Mouse (Mus musculus): ENCODE results near the gene Trim58. TPM values are rescaled to one million over a fixed set of nuclear protein-coding genes. Genes with fewer than 3 reads are reported as not detected.

Gene Trim58
- total RNA-seq, 2 experiments from 2014 or later = not detected

- DNase-seq (ENCODE audit: low spot score in 2 of 2) = no peak
Measured at GRCm38 (mm10) chr11:58641638-58642358, 1.5 kb downstream of the Trim58 start.

- DNase-seq (ENCODE audit: low spot score in 2 of 2) = peak in 1 of 2 experiments; percentile 37
Measured at GRCm38 (mm10) chr11:58643350-58643749, 3.1 kb downstream of the Trim58 start.

- no peak for DNase-seq (ENCODE audit: low spot score in 2 of 2)
Measured at GRCm38 (mm10) chr11:58655151-58655550, 14.9 kb downstream of the Trim58 start.

GRCm38 (mm10) chr11:58658596-58658995 lies 18.3 kb downstream of the Trim58 start, which contains the start of gene Olfr322:
Olfr322 (plus strand) TSS chr11:58658782.
- DNase-seq (ENCODE audit: low spot score in 2 of 2) = no peak

- DNase-seq (ENCODE audit: low spot score in 2 of 2) = no peak
Measured at GRCm38 (mm10) chr11:58669252-58669651, 29.0 kb downstream of the Trim58 start.

- no peak for DNase-seq (ENCODE audit: low spot score in 2 of 2)
Measured at GRCm38 (mm10) chr11:58671825-58672224, 31.6 kb downstream of the Trim58 start.

GRCm38 (mm10) chr11:58680799-58681198 lies 40.5 kb downstream of the Trim58 start, which contains the start of gene Olfr320:
Olfr320 (plus strand) TSS chr11:58681099.
- DNase-seq (ENCODE audit: low spot score in 2 of 2) = no peak

- no peak for DNase-seq (ENCODE audit: low spot score in 2 of 2)
Measured at GRCm38 (mm10) chr11:58698862-58699261, 58.6 kb downstream of the Trim58 start, which contains the start of gene Olfr319. Olfr319 (plus strand) TSS chr11:58699162.

Other genes with a start within 250 kb of the Trim58 start
- gene 1810065E05Rik, start 219.4 kb upstream of the Trim58 start, total RNA-seq (2021) = not detected
- not detected for gene Gm12253, start 207.9 kb upstream of the Trim58 start, total RNA-seq (2021)
- not detected for gene Lypd9, start 187.5 kb upstream of the Trim58 start, total RNA-seq (2021)
- not detected for gene Olfr30, start 178.2 kb upstream of the Trim58 start, total RNA-seq (2021)
- not detected for gene Olfr332, start 147.9 kb upstream of the Trim58 start, total RNA-seq (2021)
- gene Olfr331, start 137.9 kb upstream of the Trim58 start, total RNA-seq (2021) = not detected
- gene Olfr330, start 105.6 kb upstream of the Trim58 start, total RNA-seq (2021) = under 1 TPM in 1 of 2 experiments, not detected in 1; 0.50 TPM
- gene Olfr329-ps, start 94.0 kb upstream of the Trim58 start, total RNA-seq (2021) = under 1 TPM in 1 of 2 experiments, not detected in 1; 0.63 TPM
- gene Olfr328, start 84.8 kb upstream of the Trim58 start, total RNA-seq (2021) = under 1 TPM in 1 of 2 experiments, not detected in 1; 0.13 TPM
- not detected for gene Olfr224, start 69.9 kb upstream of the Trim58 start, total RNA-seq (2021)
- not detected for gene Olfr325, start 62.7 kb upstream of the Trim58 start, total RNA-seq (2021)
- not detected for gene Olfr324, start 45.4 kb upstream of the Trim58 start, total RNA-seq (2021)
- gene 2210407C18Rik, start 24.4 kb upstream of the Trim58 start, total RNA-seq (2021) = not detected
- gene Olfr323, start 10.0 kb upstream of the Trim58 start, total RNA-seq (2021) = not detected
- not detected for gene Olfr322, start 18.3 kb downstream of the Trim58 start, total RNA-seq (2021)
- gene Olfr320, start 40.6 kb downstream of the Trim58 start, total RNA-seq (2021) = not detected
- not detected for gene Olfr319, start 58.7 kb downstream of the Trim58 start, total RNA-seq (2021)
- not detected for gene Olfr318, start 83.5 kb downstream of the Trim58 start, total RNA-seq (2021)
- not detected for gene Olfr317, start 98.7 kb downstream of the Trim58 start, total RNA-seq (2021)
- not detected for gene Olfr316, start 112.3 kb downstream of the Trim58 start, total RNA-seq (2021)
- not detected for gene Olfr315, start 132.7 kb downstream of the Trim58 start, total RNA-seq (2021)
- not detected for gene Olfr314, start 142.5 kb downstream of the Trim58 start, total RNA-seq (2021)
- gene Fam183b, start 161.5 kb downstream of the Trim58 start, total RNA-seq (2021) = 1 to 10 TPM; 2.6 to 3.1 TPM
- not detected for gene Olfr313, start 174.5 kb downstream of the Trim58 start, total RNA-seq (2021)
- gene Olfr312, start 188.8 kb downstream of the Trim58 start, total RNA-seq (2021) = not detected
- gene Olfr311, start 198.8 kb downstream of the Trim58 start, total RNA-seq (2021) = not detected
- 1 to 10 TPM; 4.1 to 5.7 TPM for gene Gm12258, start 206.7 kb downstream of the Trim58 start, total RNA-seq (2021)
- gene 2810021J22Rik, start 226.8 kb downstream of the Trim58 start, total RNA-seq (2021) = 1 to 10 TPM; 4.0 to 5.9 TPM

All from adrenal gland, adult 18-20 months (tissue).